Mouse (Mus musculus): Measurements from ENCODE around the gene 3830403N18Rik.
"Not testable (repeated sequence)": the region's sequence is repeated elsewhere in the genome, so short reads cannot be mapped to it uniquely, and the experiment has no call there.

Gene 3830403N18Rik

GRCm38 (mm10) chrX:56136336-56136909 is at the start of gene 3830403N18Rik:
TSS of gene 3830403N18Rik (plus strand) at chrX:56136572.
- TF ChIP-seq GATA4 (IDR thresholded peaks at IDR 0.05; ENCODE audit: insufficient replicate concordance, low read length): not testable (repeated sequence)

DNA sequence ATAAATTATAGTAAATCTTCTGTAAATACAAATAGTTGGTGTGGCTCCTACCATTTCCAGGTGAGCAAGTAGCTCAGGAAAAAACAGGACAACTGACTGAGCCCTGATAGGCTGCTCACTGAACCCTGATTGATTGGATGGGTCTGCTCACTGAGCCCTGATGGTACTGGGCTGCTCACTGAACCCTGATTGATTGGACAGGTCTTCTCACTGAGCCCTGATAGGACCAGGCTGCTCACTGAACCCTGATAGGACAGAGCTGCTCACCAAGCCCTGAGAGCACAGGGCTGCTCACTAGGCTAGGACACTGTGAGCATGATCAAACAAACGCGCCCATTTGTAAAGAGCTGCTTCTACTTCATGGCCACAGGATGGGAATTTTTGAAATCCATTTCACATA is 15.0 kb downstream of the 3830403N18Rik start:
- no peak for TF ChIP-seq GATA4 (IDR thresholded peaks at IDR 0.05; ENCODE audit: insufficient replicate concordance, low read length)
